Mouse (Mus musculus): ENCODE measurements around the gene Sh3bgrl3. TPM values are rescaled to one million over a fixed set of nuclear protein-coding genes. Genes with fewer than 3 reads are reported as not detected.

Sh3bgrl3 gene
- total RNA-seq, 2 experiments from 2014 or later: 34.0 to 42.8 TPM

DNA sequence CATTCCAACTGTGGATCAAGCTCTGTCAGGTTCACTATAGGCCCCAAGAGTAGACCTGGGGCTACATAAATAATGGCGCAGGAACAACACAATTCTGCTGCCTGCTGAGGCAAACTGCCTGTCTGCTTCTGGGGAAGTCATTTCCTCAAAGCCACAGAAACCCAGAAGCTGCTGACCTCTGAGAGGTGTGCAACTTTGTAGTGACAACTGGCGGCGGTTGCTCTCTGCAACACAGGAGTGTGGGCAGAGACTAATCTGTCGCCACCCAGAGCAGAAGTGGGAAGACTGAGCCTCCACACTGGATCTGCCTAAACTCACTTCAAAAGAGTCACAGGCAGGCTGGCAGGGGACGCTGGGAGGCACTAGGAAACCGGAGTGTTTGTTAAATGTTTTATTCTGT, 893 bp upstream of the Sh3bgrl3 start:
- peak in 1 of 2 experiments; percentile 42 for DNase-seq

DNA sequence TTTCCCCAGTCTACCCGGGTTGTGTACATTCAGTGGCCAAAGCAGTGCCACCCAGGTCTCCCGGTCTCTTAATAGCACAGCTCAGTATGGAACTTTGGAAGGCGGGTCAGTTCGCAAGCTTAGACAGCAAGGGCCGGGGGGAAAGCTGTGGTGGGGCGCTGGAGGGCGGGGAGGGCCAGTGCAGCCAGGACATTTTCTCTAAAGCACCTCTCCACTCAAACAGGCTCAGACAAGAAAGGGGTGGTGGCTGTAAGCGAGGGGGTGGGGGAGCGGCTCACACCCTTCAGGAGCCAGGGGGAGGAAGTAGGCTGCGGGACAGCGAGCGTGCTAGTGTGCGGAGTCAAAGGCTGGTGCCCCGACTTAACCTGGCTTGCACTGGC, 384 bp upstream of the Sh3bgrl3 start:
- peak in 1 of 2 experiments; percentile 42 for DNase-seq

DNA sequence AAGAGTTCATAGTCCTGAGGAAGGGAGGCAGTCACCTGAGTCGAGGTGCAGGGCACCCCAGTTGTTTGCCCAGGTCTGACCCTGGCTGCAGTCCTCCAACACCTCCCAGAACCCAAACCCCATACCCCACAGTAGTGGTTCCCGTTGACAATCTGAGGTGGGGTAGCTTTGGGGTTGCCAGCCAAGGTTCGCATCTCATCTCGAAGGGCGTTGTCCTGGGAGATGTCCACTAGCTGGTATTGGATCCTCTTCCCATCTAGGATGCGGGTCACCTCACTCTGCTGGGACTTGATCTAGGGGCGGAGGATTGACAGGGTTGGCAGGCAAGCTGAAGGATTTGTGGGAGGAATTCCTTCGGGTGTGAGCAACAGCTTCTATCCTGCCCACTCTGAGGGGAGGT, 796 bp downstream of the Sh3bgrl3 start:
- no peak for DNase-seq

DNA sequence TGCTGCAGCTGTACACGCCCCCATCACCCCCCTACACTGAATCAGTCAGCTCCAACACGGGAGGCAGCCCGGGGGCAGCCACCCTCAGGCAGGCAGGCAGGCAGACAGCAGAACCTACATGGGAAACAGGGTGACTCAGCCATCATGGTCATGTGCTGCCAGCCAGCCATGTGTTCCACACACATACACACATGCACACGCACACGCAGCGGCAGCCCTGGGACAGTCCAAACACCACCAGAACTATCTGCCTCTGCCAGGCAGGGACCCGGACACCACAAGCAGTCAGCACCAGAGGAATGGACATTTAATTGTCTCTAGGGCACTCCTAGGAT, 1.5 kb downstream of the Sh3bgrl3 start:
- DNase-seq: no peak

- DNase-seq: no peak
Observed at GRCm38 (mm10) chr4:134126300-134127120, 2.1 kb downstream of the Sh3bgrl3 start.

GRCm38 (mm10) chr4:134125383-134126060, 3.1 kb downstream of the Sh3bgrl3 start:
- no peak for DNase-seq

GRCm38 (mm10) chr4:134123680-134124551, 4.7 kb downstream of the Sh3bgrl3 start:
- peak; percentile 45 to 55 for DNase-seq

GRCm38 (mm10) chr4:134123147-134123546, 5.4 kb downstream of the Sh3bgrl3 start:
- DNase-seq: no peak

DNA sequence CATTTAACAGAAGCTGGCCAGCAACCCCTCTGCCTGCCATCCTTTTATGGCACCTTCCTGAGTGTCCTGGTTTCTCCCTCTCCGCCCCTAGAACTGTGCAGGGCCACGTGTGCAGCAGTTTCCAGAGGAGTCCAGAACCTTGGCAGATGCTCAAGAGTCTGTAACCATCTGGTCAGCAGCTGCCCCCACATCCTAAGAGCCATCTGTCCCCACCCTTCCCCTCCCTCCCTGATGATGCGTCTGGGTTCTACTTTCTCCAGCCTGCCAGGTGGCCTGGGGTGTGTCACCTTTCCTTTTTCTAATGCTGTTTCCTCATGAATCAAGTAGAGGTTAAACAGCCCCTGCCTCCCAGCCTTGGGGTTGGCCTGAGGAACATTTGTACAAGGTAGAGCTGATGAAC, 6.3 kb downstream of the Sh3bgrl3 start:
- peak; percentile 48 to 50 for DNase-seq

DNA sequence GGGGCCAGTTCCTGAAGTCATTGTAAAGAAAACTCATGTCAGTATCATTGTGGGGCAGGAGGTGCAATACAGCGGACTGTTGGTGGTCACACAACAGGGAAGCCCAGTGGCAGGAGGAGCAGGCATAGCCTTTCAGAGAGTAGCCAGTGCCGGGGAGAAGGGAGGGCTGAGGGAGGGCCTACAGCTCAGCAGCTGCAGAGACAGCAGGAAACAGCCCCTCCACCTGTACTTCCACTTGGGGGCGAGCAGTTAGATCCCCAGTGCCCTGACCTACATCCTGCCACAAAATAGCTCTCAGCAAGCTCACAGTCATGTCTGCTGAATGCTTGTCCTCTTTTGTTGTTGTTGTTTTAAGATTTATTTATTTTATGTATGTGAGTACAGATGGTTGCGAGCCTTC, 7.0 kb downstream of the Sh3bgrl3 start:
- no peak for DNase-seq

- no peak for DNase-seq
Observed at GRCm38 (mm10) chr4:134120916-134121315, 7.7 kb downstream of the Sh3bgrl3 start.

- no peak for DNase-seq
Observed at GRCm38 (mm10) chr4:134120192-134120805, 8.3 kb downstream of the Sh3bgrl3 start.

GRCm38 (mm10) chr4:134119644-134120043, 8.9 kb downstream of the Sh3bgrl3 start:
- no peak for DNase-seq

DNA sequence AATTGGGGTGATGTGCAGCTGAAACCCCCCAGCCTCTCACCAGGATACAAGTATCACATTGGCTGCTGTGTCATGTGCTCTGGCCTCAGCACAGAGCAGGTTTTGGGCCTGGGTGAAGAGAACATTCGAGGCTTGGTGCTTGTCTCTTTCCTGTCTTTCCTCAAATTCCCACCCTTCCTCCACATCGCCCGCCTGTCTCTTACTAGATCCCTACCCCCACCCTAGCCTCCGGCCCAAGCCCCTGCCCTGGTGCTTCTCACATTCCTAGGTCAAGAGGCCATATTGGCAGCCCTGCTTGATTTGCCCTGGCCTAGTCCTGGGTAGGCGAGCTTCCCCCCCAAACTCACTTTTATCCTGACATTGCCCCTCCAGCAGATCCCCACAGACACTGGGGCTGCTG, 9.5 kb downstream of the Sh3bgrl3 start:
- no peak for DNase-seq

GRCm38 (mm10) chr4:134118126-134118800, 10.3 kb downstream of the Sh3bgrl3 start:
- no peak for DNase-seq

DNA sequence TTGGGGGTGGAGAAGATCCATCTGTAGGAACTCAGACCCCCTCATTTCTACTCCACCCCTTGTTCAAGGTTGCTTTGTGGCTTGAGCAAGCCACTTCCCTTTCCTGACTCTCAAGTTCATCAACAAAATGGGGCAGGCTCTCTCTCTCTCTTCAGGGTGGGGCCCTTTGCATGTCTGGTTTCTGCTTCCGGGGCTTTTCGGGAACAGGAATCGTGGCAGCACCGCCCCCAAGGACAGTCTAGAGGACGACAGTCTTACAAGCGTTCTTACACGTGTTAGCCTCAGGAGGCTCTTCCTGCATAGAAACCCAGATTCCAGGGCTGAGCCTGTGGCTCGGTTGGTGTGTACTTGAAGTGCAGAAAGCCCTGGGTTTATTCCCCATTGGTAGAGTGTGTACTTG, 11.6 kb downstream of the Sh3bgrl3 start:
- peak in 1 of 2 experiments; percentile 69 for DNase-seq

DNA sequence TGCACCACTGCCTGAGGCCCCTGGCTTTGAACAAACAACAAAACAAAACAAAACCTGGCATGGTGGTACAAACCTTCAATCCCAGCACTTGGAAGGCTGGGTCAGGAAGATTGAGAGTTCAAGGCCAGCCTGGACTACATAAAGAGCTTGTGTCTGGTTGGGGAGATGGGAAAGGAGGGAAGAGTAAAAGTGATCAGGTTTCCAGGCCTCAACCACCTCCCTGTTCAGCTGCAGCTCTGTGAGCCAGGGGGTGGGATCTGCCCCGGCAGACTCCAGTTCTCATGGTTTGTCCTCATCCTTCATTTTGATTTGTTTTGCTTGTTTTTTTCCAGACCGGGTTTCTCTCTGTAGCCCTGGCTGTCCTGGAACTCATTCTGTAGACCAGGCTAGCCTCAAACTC, 12.1 kb downstream of the Sh3bgrl3 start:
- no peak for DNase-seq

DNA sequence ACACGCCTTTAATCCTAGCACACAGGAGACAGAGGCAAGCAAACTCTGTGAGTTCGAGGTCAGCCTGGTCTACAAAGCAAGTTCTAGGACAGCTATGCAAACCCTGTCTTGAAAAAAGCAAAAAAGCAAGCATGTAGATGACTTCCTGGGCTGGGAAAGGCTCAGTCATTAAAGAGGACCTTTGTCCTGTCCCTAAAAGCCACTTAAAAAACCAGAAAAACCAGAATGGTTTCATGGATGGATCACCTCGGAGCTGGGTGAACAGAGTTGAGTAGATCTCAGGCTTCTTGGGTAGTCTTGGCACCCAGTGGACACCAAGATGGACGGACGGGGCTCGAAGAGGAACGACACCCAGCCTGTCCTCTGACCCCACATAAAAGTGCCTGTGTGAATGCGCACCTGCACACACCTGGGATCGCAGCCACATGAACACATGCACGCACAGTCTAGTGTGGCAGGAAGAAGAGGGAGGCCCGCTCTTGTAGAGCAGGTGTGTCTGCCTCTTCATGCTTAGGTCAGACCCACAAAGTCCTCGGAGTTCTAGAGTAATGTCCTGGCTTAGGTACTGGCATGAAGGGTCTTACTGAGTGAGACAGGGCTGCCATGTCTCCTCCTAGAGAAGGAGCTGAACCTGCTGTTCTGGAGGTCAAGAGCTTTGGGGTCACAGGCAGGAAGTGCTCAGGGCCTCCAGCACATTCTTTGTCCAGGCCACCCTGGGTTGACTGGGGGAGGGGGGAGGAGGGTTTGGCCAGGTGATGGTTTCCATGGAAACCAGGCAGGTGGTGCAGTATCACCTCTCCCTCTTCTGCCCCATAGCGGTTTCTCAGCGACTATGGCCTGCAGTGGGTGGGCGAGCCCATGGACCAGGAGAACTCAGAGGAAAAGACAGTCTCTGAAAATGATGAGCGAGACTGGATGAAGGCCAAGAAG, 13.1 kb downstream of the Sh3bgrl3 start:
- no peak for DNase-seq

DNA sequence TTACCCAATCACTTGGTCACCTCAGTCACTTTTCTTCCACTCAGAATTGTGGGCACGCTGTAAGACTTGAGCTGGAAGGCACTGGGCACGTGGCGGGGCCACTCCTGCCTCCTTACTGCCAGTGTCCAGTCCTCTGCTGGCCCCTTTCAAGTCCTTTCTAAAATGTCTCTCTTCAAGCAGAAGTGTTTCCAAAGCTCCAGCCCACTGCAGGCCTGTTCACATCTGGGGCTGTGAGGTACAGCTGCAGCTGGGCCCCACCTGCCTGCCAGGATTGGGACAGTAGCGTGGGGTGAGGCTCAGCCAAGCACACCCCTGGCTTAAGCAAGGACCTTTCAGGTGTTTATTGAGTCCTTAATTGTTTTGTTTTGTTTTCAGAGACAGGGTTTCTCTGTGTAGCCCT, 14.6 kb downstream of the Sh3bgrl3 start:
- no peak for DNase-seq

DNA sequence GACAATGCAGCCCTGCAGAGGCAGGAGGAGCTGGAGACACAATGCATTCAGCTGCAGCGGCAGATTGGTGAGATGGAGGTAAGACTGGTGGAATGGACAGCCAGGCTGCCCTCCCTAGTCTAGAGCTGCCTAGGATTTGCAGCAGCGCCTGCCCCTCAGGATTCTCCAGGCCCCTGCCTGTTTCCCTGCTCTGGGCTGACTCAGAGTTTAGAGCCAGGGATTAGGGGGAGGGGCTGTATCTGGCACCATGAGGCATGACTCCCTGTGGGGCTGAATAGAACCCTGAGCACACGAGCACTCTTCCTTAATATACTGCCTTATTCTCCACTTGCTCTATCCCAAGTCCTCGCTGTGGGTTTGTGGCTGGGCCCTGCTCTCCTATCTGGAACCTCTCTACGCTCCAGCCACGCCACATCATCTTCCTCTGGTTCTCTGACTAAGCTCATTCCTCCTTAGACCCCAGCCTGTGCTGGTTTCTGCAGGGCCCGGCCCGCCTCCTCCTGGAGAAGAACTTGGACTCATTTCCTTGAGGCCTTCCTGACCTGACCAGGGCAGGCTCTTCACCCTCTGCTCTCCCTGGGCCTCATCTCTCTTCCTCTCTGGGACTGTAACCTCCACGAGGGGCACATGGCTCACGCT, 15.1 kb downstream of the Sh3bgrl3 start:
- DNase-seq: no peak

Data from heart, adult 18-20 months (tissue).